In the genomic region with DNA sequence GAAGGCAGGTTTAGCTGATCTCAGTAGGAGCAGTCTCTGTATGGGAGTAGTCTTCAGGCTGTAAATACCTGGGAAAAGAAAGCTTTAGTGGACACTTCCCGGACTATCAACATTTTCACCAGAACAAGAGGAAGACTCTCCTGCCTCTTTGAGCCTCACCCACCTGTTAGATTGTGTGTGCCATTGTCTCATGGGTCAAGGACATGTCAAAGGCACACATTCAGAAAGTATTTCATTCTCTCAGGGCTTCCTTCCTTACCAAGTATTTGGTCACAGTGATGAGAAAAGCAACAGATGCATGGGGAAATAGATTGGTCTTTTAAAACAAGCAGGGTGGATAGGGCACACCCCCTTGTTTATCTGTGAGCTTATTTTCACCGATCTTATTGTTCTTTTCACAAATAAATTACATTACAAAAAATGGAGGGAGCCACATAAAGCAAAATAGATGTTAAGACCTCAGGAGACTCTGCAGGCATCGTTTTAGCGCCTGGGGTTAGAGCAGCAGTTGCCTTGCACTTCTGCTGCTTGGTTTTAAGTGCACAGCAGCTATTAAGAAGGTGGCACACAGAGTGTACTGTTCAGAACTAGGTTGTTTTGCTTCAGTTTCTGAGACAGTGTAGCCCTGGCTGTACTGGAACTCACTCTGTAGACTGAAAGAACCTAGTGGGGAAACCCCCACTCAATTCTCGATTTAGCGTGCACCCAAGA, we compare ENCODE assay signal across 21 mouse cellular contexts.
"Had no signal": no experiment of that assay in that cellular context is flagged by ENCODE, and none has a peak within 500 bp of the region (broad histone marks: within the 10 kb centered on the region; RNA-seq: fewer than 3 reads in every experiment).

No protein-coding gene starts in this region.

- H3K4me3 ChIP-seq: kidney, embryonic 15.5 days; limb, embryonic 12.5 days; limb, embryonic 15.5 days; midbrain, embryonic 10.5 days; neural tube, embryonic 12.5 days; neural tube, embryonic 15.5 days; stomach, embryonic 15.5 days had no signal

- DNase-seq: kidney, adult 8-10 months; kidney, postnatal 10 days; kidney, postnatal 36 days; left cerebral cortex, postnatal 4 days; liver, postnatal 0 days; lung, embryonic 14.5 days; midbrain, embryonic 14.5 days; right cerebral cortex, adult 18-20 months; right cerebral cortex, postnatal 25 days; spleen, adult 18-20 months; thymus, postnatal 25 days had no signal

- H3K4me1 ChIP-seq: limb, embryonic 12.5 days; limb, embryonic 15.5 days; midbrain, embryonic 10.5 days; neural tube, embryonic 12.5 days; neural tube, embryonic 15.5 days; stomach, embryonic 15.5 days had no signal

- H3K27ac ChIP-seq: kidney, embryonic 15.5 days; limb, embryonic 12.5 days; limb, embryonic 15.5 days; liver, embryonic 14.5 days; macrophage; midbrain, embryonic 10.5 days; neural tube, embryonic 12.5 days; neural tube, embryonic 15.5 days; stomach, embryonic 15.5 days had no signal

- H3K9ac ChIP-seq: kidney, embryonic 15.5 days; limb, embryonic 12.5 days; limb, embryonic 15.5 days; liver, embryonic 14.5 days; liver, postnatal 0 days; lung, embryonic 14.5 days; neural tube, embryonic 12.5 days; neural tube, embryonic 15.5 days; stomach, embryonic 15.5 days had no signal

- H3K27me3 ChIP-seq: kidney, embryonic 15.5 days; limb, embryonic 12.5 days; limb, embryonic 15.5 days; neural tube, embryonic 12.5 days; neural tube, embryonic 15.5 days; stomach, embryonic 15.5 days had no signal

- H3K9me3 ChIP-seq: kidney, embryonic 15.5 days; limb, embryonic 12.5 days; limb, embryonic 15.5 days; midbrain, embryonic 10.5 days; neural tube, embryonic 12.5 days; neural tube, embryonic 15.5 days; stomach, embryonic 15.5 days had no signal

- ATAC-seq: liver, postnatal 0 days; lung, postnatal 0 days had no signal

- H3K36me3 ChIP-seq: kidney, embryonic 15.5 days; limb, embryonic 12.5 days; limb, embryonic 15.5 days; midbrain, embryonic 10.5 days; neural tube, embryonic 12.5 days; neural tube, embryonic 15.5 days; stomach, embryonic 15.5 days had no signal
